Mouse (Mus musculus) frontal cortex, postnatal 36 days (tissue): ENCODE data around the gene Elmod3.

Experiments
- DNase-seq, 2 experiments: peaks; one replicate each; pipeline ENCODE4 v3.0.0; 2022; ENCODE audit warnings: low spot score in 2 of 2

Gene Elmod3

DNA sequence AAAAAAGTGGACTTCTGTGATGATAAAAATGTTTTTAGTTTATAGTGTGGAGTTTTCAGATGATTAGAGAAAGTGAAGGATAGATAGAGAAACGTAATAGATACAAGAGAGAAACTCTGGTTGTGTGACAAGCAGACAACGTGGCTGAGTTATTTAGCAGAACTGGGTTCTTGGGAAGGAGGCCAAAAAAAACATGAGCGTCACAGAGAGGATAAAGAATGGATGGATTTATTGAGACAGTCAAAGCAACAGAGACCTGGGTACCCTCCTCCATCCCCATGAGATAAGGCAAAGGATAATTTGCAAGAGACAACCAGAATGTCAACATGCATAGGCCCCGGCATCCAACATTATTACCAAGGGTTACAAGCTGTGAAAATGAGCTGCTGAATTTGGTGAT, 12.0 kb upstream of the Elmod3 start:
- DNase-seq = no peak

DNA sequence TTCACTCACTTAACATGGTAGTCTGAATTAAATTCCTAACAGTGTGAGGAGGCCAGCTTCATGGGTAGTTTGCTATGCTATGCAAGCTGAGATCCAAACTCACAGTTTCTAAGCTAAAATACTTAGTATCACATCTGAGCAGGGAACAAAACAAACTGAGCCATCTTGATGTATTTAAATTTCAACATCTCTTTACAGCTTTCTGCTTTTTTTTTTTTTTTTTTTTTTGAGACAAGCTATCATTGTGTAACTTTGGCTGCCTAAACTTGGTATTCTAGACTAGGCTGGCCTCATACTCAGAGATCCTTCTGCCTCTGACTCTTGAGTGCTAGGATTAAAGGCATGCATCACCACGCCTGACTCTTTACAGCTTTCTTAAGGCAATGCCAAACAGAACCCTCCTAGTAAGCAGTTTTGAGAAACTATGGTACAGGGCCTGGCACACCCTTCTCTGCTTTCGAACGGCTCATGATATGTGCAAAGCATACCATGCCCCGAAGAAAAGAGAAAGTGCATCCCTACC, 10.5 kb upstream of the Elmod3 start:
- DNase-seq = no peak

GRCm38 (mm10) chr6:72607676-72608075, 9.5 kb upstream of the Elmod3 start:
- DNase-seq = no peak

DNA sequence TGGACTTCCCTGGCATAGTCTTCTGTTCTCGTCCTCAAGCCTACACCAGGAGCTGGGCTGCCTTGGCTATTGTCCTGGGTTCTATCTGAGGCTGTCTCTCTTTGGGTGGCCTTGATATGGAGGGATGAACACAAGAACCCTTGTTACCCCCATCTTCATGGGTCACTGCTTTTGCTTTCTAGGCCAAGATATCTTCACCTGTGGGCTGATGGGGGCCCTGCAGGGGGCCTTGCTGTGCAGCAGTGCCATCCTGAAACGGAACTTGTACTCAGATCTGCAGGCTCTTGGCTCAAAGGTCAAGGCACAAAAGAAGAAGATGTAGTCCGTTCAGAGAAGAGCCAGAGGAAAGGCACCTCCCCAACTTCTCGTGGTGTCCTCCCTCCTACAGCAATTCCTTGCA, 8.8 kb upstream of the Elmod3 start:
- DNase-seq = no peak

GRCm38 (mm10) chr6:72604066-72604465, 5.9 kb upstream of the Elmod3 start:
- no peak for DNase-seq

DNA sequence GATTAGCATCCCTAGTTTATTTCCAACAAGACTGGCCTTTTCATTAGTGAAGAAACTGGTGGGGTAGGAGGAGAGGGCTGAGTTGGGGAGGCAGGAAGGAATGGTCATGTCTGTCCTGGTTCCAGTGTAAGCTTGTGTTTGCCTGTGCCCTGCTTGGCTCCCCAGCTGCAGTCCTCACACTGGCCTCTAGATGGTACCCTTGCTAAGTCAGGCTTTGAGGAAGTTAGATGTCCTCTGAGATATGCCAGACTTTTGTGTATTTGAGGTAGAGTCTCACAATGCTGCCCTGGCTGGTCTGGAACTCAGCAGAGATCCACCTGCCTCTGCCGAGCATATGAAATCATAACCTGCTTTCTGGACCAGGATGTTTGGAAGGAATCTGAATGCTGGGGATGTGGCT, 3.5 kb upstream of the Elmod3 start:
- peak; percentile 77 to 89 for DNase-seq

DNA sequence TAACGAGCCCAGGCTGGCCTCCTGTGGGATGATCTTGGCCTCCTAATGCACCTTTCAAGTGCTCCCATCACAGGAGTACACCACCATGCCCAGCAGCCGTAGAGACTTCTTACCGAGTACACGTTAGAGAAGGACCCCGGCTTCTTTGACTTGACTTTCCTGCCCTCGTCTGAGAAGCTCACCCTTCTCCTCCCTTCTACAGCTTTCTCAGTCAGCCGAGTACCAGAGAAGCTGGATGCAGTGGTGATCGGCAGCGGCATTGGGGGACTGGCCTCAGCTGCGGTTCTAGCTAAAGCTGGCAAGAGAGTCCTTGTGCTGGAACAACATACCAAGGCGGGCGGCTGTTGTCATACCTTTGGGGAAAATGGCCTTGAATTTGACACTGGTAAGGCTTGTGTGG, 2.6 kb upstream of the Elmod3 start:
- no peak for DNase-seq

DNA sequence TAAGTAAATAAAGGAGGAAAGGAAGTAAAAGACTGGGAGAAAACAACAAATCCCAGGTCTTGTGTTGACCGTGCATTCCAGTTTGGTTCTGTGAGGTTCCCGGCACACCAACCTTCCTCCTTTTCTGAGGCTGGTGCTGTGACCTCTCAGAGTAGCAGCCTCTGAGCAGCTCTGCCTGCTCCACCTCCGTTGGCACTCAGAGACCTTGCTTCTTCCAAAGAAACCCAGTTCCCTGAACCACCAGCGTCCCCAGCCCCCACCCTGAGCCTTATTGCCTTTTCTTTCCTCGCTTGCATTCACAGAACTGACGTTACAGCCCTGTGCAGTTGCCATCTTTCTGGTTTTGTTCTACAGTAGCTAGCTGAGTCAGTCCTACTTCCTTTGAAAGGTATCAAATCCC, 2.0 kb upstream of the Elmod3 start:
- no peak for DNase-seq

DNA sequence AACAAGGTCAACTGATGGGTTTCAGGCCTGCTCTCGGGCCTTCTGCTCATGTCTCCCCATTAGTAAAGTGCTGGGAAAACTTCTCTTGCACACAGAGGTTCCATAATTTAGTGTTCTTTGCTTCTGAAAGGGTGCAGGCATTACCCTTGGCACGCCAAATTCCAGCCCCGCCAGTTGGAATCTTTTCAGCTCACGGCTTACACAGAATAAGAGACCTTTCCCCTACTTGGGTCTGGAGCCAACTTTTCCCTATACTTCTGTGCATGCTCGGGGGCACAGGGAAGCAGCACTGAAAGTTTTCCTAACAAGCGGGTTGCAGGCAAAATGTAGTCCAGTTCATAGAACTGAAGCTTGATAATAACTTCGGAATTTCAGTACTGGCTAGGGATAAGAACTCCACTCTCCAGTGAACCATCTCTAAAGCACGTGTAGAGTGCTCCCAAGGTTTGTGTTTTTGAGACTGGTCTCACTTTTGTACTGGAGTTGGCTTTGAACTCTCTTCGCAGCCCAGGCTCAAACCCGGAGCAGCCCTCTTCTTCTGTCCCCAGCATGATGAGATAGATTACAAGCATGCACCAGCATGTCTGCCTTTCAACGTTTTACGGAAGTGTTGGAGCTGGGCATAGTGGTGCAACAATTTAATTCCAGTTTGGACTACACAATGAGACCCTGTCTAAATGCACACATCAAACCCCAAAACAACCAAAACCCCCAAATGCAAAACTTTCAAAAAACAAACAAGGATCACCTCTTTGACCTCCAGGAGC, 761 bp upstream of the Elmod3 start:
- DNase-seq = no peak

DNA sequence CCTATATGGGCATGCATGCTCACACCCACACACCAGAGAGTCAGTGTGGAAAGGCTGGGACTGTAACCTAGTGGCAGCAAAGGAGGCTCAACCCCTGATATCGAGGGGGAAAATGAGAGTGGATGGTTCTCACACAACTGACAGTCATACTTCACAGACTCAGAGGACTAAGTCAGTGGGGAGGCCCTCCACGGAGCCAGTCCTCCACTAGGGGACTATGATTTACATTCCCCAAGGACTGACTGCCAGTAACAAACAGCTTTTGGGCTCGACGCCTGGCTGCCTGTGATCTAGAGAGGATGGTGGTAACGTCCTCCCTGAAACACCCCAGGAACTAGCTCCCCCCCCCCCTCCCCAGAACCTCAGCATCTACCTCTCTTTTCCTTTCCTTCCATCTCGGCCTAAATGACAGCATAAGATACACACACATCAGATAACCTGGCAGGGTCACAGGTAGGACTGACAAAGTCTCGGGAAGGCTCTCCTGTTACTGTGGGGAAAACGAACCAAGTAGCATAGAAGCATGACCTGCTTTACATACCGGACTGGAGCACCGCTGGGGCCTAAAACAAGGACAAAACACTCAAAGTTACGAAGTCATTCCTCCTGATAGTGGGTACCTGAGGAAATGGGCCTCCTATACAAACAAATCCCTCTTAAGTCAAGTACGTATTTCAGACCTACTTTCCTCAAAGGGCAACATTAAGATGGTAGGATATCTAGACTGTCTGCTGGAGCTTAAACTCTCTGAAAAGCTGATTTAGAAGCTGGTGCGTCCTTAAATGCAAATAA, 934 bp downstream of the Elmod3 start:
- DNase-seq = peak in 1 of 2 experiments; percentile 14

DNA sequence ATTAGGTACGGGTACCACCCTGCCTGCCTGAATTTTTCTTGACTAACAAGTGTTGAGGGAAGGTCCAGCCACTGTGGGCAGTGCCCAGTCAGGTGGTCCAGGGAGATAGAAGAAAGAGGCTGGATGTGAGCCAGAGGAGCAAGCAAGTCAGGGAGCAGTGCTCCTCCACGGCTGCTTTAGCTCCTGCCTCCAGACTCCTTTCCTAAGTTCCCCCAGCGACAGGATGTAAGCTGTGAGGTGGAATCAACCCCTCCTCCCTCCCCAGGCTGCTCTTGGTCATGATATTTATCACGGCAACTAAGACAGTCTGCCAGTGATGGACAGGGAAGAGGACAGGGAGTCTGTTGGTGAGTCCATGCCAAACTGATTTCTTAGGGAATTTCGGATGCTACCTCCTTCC, 4.3 kb downstream of the Elmod3 start:
- DNase-seq = no peak

DNA sequence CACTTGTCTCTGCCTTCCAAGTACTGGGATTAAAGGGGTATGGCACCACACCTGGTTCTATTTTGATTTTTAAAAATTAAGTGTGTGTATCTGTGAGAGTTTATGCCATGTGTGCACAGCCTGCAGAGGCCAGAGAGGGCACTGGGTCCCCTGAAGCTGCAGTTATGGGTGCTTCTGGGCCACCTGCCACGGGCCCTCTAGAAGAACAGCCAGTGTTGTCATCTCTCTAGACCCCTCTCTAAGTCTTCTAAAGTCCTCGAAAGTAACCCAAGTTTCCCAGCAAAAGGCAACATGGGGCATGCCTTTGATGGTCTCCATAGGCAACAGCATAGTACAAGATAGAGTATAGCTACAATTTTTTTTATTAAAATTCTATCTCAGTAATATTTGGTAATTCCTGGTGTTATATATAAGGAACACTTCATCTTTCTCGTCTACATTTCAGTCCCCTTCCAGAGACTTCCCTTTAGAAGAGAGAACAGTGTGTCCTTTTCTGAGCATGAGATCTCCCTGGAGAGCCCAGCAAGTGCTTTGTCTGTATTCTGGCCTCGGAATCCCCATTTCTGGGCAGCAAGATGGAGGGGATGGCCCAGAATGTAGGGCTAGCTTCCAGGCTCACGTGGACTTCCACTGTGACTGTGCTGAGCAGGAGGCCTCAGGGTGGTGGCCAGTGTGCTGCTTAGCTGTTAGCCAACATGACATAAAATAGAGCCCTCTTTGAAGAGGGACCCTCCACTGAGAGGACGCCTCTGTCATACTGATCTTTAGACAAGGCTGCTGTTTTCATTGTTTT, 5.0 kb downstream of the Elmod3 start:
- DNase-seq = no peak

DNA sequence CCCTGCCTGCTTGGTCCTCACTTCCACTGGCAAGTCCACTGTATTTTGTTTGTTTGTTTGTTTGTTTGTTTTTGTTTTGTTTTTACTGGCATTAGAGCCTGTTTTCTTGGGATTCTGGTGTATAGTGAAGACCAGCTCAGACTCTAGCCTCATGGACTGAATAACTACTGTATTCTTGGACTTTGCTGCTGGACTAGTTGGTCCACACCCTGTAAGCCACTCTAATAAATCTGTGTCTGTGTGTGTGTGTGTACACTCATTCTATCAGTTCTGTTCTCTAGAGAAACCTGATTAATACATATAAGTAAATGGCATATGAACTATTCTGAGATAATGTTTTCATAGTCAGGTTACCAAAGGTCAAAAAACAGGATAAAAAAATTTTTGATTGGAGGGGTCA, 8.1 kb downstream of the Elmod3 start:
- DNase-seq = no peak

DNA sequence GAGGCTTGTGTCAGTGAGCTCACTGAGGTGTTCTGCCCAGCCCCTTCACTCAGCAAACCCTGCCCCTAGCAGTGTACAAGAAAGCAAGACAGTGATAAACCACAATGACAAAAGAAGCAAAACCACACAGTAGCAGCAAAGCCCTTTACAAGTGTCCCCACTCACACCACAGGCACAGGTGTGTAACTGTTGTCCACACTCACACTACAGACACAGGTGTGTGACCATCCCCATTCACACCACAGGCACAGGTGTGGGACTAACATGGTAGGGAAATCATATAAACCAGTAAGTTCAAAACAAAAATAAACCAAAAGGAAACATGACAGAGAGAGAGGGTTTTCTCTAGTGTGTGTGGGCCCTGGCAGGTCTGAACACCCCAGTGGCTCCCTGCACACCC, 9.9 kb downstream of the Elmod3 start:
- no peak for DNase-seq

- no peak for DNase-seq
These were observed 11.5 kb downstream of the Elmod3 start for GRCm38 (mm10) chr6:72586701-72587100.

DNA sequence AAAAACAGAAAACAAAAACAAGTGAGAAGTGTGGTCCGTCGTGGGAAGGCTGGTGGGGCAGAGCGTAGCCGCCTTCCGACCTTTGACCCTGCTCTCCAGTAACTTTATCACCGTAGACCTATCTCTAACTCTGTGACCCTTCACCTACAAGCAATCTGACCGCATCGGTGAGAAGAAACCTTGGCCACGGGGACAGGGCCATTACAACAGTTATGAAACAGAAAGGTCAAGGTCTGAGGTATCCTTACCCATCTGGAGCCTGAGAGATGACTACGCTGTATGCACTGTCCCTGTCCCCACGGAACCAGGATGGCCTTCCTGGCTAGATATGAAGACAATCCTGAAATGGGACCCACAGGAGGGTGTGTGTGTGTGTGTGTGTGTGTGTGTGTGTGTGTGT, 14.1 kb downstream of the Elmod3 start:
- no peak for DNase-seq

- DNase-seq = no peak
These were observed 14.9 kb downstream of the Elmod3 start for GRCm38 (mm10) chr6:72583211-72583839.

GRCm38 (mm10) chr6:72581625-72582382, 16.4 kb downstream of the Elmod3 start:
- no peak for DNase-seq

- DNase-seq = no peak
These were observed 22.2 kb downstream of the Elmod3 start for GRCm38 (mm10) chr6:72576041-72576440.

GRCm38 (mm10) chr6:72571826-72572225, 26.4 kb downstream of the Elmod3 start:
- DNase-seq = no peak
